Mouse (Mus musculus) liver, embryonic 14.5 days (tissue): ENCODE data around the gene Pml. TPM values are rescaled to one million over a fixed set of nuclear protein-coding genes. Genes with fewer than 3 reads are reported as not detected.

Experiments used
- ATAC-seq: fragments of 200-750 bp; cut with Nextera tagmentation; 2 replicates; pipeline ENCODE4 v1.8.0; 2017; ENCODE audit warnings: moderate number of reproducible peaks, mild to moderate bottlenecking, moderate library complexity; ENCODE audit not compliant: insufficient read depth
- DNase-seq, 3 experiments: peaks; one replicate each; pipeline ENCODE4 v3.0.0-alpha.2; 2012 to 2013; ENCODE audit warnings: low read depth in 3 of 3, low spot score in 3 of 3
- H3K27ac ChIP-seq: fragments of 300-500 bp; sonication (generic); 2 replicates; pipeline ENCODE4 v1.5.1; 2014; ENCODE audit warnings: moderate library complexity, mild to moderate bottlenecking, control low read depth, inconsistent platforms
- H3K27me3 ChIP-seq: fragments of 300-500 bp; sonication (generic); 2 replicates; pipeline ENCODE4 v1.6.1; 2014; ENCODE audit warnings: mild to moderate bottlenecking, low read length, moderate library complexity; ENCODE audit not compliant: control insufficient read depth, insufficient read depth
- H3K36me3 ChIP-seq: fragments of 300-500 bp; sonication (generic); replicated peaks from 2 replicates; pipeline ENCODE4 v1.6.1; 2014; ENCODE audit warnings: low read depth; ENCODE audit not compliant: control insufficient read depth, insufficient read depth
- H3K4me1 ChIP-seq, 2 experiments: fragments of 200-500 bp in 1 of 2; fragments of 300-500 bp in 1 of 2; sonication (generic) in 1 of 2; replicated peaks; 2 replicates each; pipeline ENCODE4 v1.6.1; 2012 to 2014; ENCODE audit warnings: antibody characterized with exemption in 1 of 2, inconsistent platforms in 1 of 2, low read length in 1 of 2; ENCODE audit not compliant: control insufficient read depth in 2 of 2, insufficient read depth in 2 of 2
- H3K4me2 ChIP-seq: fragments of 300-500 bp; sonication (generic); 2 replicates; pipeline ENCODE4 v1.6.1; 2014; ENCODE audit warnings: low read depth, mild to moderate bottlenecking, control low read depth, moderate library complexity
- H3K4me3 ChIP-seq, 2 experiments: fragments of 200-500 bp in 1 of 2; fragments of 300-500 bp in 1 of 2; sonication (generic) in 1 of 2; 2 replicates each; pipeline ENCODE4 v1.5.1; 2012 to 2014; ENCODE audit warnings: low read depth in 2 of 2, low read length in 2 of 2, mild to moderate bottlenecking in 2 of 2, control low read depth in 1 of 2, inconsistent platforms in 1 of 2, moderate library complexity in 1 of 2; ENCODE audit not compliant: insufficient read depth in 1 of 2
- H3K9ac ChIP-seq: fragments of 300-500 bp; sonication (generic); replicated peaks from 2 replicates; pipeline ENCODE4 v1.6.1; 2014; ENCODE audit warnings: mild to moderate bottlenecking, control low read depth, moderate library complexity
- H3K9me3 ChIP-seq: fragments of 300-500 bp; sonication (generic); 2 replicates; pipeline ENCODE4 v1.6.1; 2016; ENCODE audit warnings: low read length, mixed read lengths; ENCODE audit not compliant: control insufficient read depth
- CTCF ChIP-seq: IDR thresholded peaks from 2 replicates; pipeline ENCODE4 v1.5.1; 2016; ENCODE audit warnings: antibody characterized with exemption, low read depth, control low read depth
- EP300 ChIP-seq: IDR thresholded peaks from 2 replicates; pipeline ENCODE4 v1.6.1; 2016; ENCODE audit warnings: antibody characterized with exemption, low read depth
- WGBS: fragments of 180-500 bp; shearing (Covaris S2); extraction: QIAGEN DNeasy Blood & Tissue Kit; methylation state at CpG from one replicate; pipeline ENCODE4 v1.1.7; 2014; ENCODE audit not compliant: insufficient replicate concordance; 5-methylcytosine and 5-hydroxymethylcytosine counted together
- polyA plus RNA-seq, 2 experiments: library from polyadenylated mRNA; depleted of rRNA in 1 of 2; stranded (reverse) in 1 of 2; unstranded in 1 of 2; fragments of >200 nt; fragmentation: Nextera tagmentation in 1 of 2; extraction: Ambion mirVana in 1 of 2; gene quantifications; 2 replicates each; pipeline versions ENCODE4 v1.2.1 to v1.2.3; 2012 to 2014

Pml gene
- polyA plus RNA-seq (2012; rRNA removed), result 16.7 and 17.6 TPM in 2 replicates
- polyA plus RNA-seq (2014; fragmentation: Nextera tagmentation; extraction: Ambion mirVana), result 17.1 and 19.3 TPM in 2 replicates

GRCm38 (mm10) chr9:58249592-58250192 is at the start of gene Pml:
Gene Pml, minus strand, starts transcription at chr9:58249786.
- WGBS, result under 1% methylated on average over 16 of the region's 16 CpGs
- DNase-seq, result peak; percentile 70 to 73 (median 72)
- H3K36me3 ChIP-seq, result peaks cover 7% of the 10 kb centered on the region
- H3K27me3 ChIP-seq, result no peaks in the 10 kb centered on the region
- peaks cover 21 to 29% of the 10 kb centered on the region in 2 experiments for H3K4me1 ChIP-seq
- peak within 1 kb of the TSS; percentile 73 for H3K4me2 ChIP-seq
- ATAC-seq, result peak; percentile 60
- H3K4me3 ChIP-seq, result peak within 1 kb of the TSS; percentile 87 to 95
- no peaks in the 10 kb centered on the region for H3K9me3 ChIP-seq
- TF ChIP-seq EP300, result no peak
- no peak for TF ChIP-seq CTCF
- peak within 1 kb of the TSS; percentile 81 for H3K9ac ChIP-seq
- peak within 1 kb of the TSS; percentile 92 for H3K27ac ChIP-seq

- Histone ChIP-seq H3K4me3 (no peak overlapping the region), H3K4me1 (peaks cover 0 to 6% of the 10 kb centered on the region in 2 experiments; a peak in 2 of 4 replicates), H3K9me3 (no peaks in the 10 kb centered on the region), H3K9ac (no peak overlapping the region), H3K36me3 (no peaks in the 10 kb centered on the region), H3K4me2 (no peak overlapping the region), H3K27me3 (no peaks in the 10 kb centered on the region), H3K27ac (no peak overlapping the region)
- DNase-seq (no peak), ATAC-seq (no peak)
- WGBS, result 50% methylated on average over 4 of the region's 4 CpGs
- TF ChIP-seq EP300 (no peak), CTCF (no peak)
Measured at GRCm38 (mm10) chr9:58297961-58298477, 48.4 kb upstream of the Pml start.

DNA sequence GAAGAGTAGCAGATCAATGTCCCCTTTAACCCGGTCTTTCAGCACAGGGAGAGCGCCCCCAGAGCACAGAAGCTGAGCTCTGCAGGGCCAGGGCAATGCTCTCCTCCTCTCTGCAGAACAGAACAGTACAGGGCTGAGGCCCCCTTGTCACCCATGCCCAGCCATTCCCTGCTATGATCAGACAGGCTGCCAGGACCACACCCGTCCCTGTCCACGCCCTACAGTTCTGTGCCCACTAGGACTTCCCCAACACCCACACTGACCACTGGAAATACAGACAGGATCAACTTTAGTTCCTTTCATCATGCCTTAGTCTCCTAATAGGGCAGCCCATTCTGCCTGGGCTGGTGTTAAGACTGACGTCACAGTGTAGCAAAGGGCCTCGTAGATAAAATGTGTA is 47.5 kb upstream of the Pml start:
- Histone ChIP-seq H3K36me3 (no peaks in the 10 kb centered on the region), H3K27me3 (no peaks in the 10 kb centered on the region), H3K9ac (no peak overlapping the region), H3K4me1 (peaks cover 0 to 6% of the 10 kb centered on the region in 2 experiments; a peak in 2 of 4 replicates), H3K4me3 (no peak overlapping the region), H3K9me3 (no peaks in the 10 kb centered on the region), H3K4me2 (no peak overlapping the region), H3K27ac (no peak overlapping the region)
- ATAC-seq (no peak), DNase-seq (no peak)
- WGBS, result 43% methylated on average over 6 of the region's 6 CpGs
- TF ChIP-seq CTCF, result no peak
- no peak for TF ChIP-seq EP300

GRCm38 (mm10) chr9:58295766-58296361 is 46.3 kb upstream of the Pml start:
- DNase-seq (no peak), ATAC-seq (no peak)
- H3K4me3 ChIP-seq, result no peak overlapping the region
- no peaks in the 10 kb centered on the region for H3K9me3 ChIP-seq
- no peaks in the 10 kb centered on the region for H3K27me3 ChIP-seq
- no peak overlapping the region for H3K27ac ChIP-seq
- 55% methylated on average over 9 of the region's 9 CpGs for WGBS
- peaks cover 0 to 6% of the 10 kb centered on the region in 2 experiments; a peak in 2 of 4 replicates for H3K4me1 ChIP-seq
- no peak overlapping the region for H3K9ac ChIP-seq
- no peaks in the 10 kb centered on the region for H3K36me3 ChIP-seq
- no peak overlapping the region for H3K4me2 ChIP-seq
- TF ChIP-seq EP300 (no peak), CTCF (0 out of 2 replicates have a peak, but pooled peaks have one; percentile 9)

GRCm38 (mm10) chr9:58295345-58295744 is 45.8 kb upstream of the Pml start:
- H3K4me2 ChIP-seq, result no peak overlapping the region
- no peaks in the 10 kb centered on the region for H3K9me3 ChIP-seq
- no peak for ATAC-seq
- peaks cover 0 to 6% of the 10 kb centered on the region in 2 experiments; a peak in 2 of 4 replicates for H3K4me1 ChIP-seq
- WGBS, result 62% methylated on average over 3 of the region's 3 CpGs
- no peaks in the 10 kb centered on the region for H3K36me3 ChIP-seq
- no peaks in the 10 kb centered on the region for H3K27me3 ChIP-seq
- no peak for DNase-seq
- TF ChIP-seq CTCF (no peak), EP300 (no peak)
- H3K9ac ChIP-seq, result no peak overlapping the region
- H3K27ac ChIP-seq, result no peak overlapping the region
- no peak overlapping the region for H3K4me3 ChIP-seq
